ENCODE assay signal across 22 mouse cellular contexts in genomic region chr12:17231513-17231912, GRCm38 (mm10). TPM values are rescaled to one million over a fixed set of nuclear protein-coding genes. Genes with fewer than 3 reads are reported as not detected.
DNase-seq lines count a peak whose midpoint lies in the region; ATAC-seq and TF ChIP-seq lines count a peak whose summit lies in the region.
"Had no signal": no experiment of that assay in that cellular context is flagged by ENCODE, and none has a peak within 500 bp of the region (broad histone marks: within the 10 kb centered on the region; RNA-seq: fewer than 3 reads in every experiment).

No protein-coding gene starts in this region.

- H3K4me3 ChIP-seq in left cerebral cortex, adult 2 months = no peak overlapping the region
- H3K4me3 ChIP-seq in embryonic facial prominence, embryonic 15.5 days (replicated peaks) = no peak overlapping the region
- H3K4me3 ChIP-seq: embryonic facial prominence, embryonic 12.5 days; forebrain, embryonic 10.5 days; heart, adult 2 months; heart, embryonic 12.5 days; hindbrain, embryonic 10.5 days; intestine, embryonic 15.5 days had no signal

- TF ChIP-seq CTCF in left cerebral cortex, adult 2 months (IDR thresholded peaks at IDR 0.05) = no peak

- H3K9ac ChIP-seq in embryonic facial prominence, embryonic 15.5 days = no peak overlapping the region
- H3K9ac ChIP-seq: embryonic facial prominence, embryonic 12.5 days; heart, embryonic 12.5 days; hindbrain, embryonic 14.5 days; intestine, embryonic 15.5 days had no signal

- peak; percentile 47; the same call in 1 of the 2 replicates for ATAC-seq in embryonic facial prominence, embryonic 15.5 days (ENCODE audit: insufficient number of reproducible peaks, low FRiP score, low TSS enrichment, low read depth)
- ATAC-seq: activated CD4-positive, CD25-positive, alpha-beta regulatory T cell, adult 4 months; forebrain, embryonic 14.5 days; intestine, embryonic 15.5 days; Patski had no signal

- H3K9me3 ChIP-seq in embryonic facial prominence, embryonic 15.5 days (replicated peaks) = no peaks in the 10 kb centered on the region
- H3K9me3 ChIP-seq: embryonic facial prominence, embryonic 12.5 days; forebrain, embryonic 10.5 days; heart, embryonic 12.5 days; hindbrain, embryonic 10.5 days; intestine, embryonic 15.5 days had no signal

- H3K27ac ChIP-seq in left cerebral cortex, adult 2 months = peak overlapping the region; percentile 29
- no peak overlapping the region for H3K27ac ChIP-seq in embryonic facial prominence, embryonic 15.5 days (replicated peaks)
- H3K27ac ChIP-seq: embryonic facial prominence, embryonic 12.5 days; forebrain, embryonic 10.5 days; heart, adult 2 months; hindbrain, embryonic 10.5 days; hindbrain, embryonic 14.5 days; intestine, embryonic 15.5 days had no signal

- 74% methylated on average over 14 of the region's 14 CpGs for WGBS in embryonic facial prominence, embryonic 15.5 days

- no peak overlapping the region for H3K4me2 ChIP-seq in embryonic facial prominence, embryonic 15.5 days (replicated peaks)
- H3K4me2 ChIP-seq: embryonic facial prominence, embryonic 12.5 days; heart, embryonic 12.5 days; hindbrain, embryonic 14.5 days; intestine, embryonic 15.5 days had no signal

- no peaks in the 10 kb centered on the region for H3K36me3 ChIP-seq in embryonic facial prominence, embryonic 15.5 days
- H3K36me3 ChIP-seq: embryonic facial prominence, embryonic 12.5 days; forebrain, embryonic 10.5 days; heart, embryonic 12.5 days; hindbrain, embryonic 10.5 days; intestine, embryonic 15.5 days had no signal

- intact Hi-C loops in gastrocnemius, postnatal 36 days (cut with DNase I) = no loop called here
- intact Hi-C loops in left cerebral cortex, adult 2 months (cut with DNase I) = loop anchor here (2.0 kb wide), 1 partner anchor 57 kb away; no protein-coding TSS in a partner anchor
- intact Hi-C loops in left cerebral cortex, postnatal 36 days (cut with DNase I) = no loop called here

- DNase-seq in gastrocnemius, adult 18-20 months (ENCODE audit: low spot score) = peak; percentile 58
- no peak for DNase-seq in gastrocnemius, postnatal 36 days
- no peak for DNase-seq in left cerebral cortex, adult 2 months (ENCODE audit: extremely low spot score in 1 of 2, low spot score in 2 of 2)
- no peak for DNase-seq in left cerebral cortex, postnatal 36 days (ENCODE audit: low spot score in 2 of 2)
- DNase-seq in skeletal muscle tissue, adult 2 months (ENCODE audit: low read depth, low spot score) = peak; percentile 72
- DNase-seq in cerebellum, adult 9-11 months = no peak
- DNase-seq: adrenal gland, postnatal 14 days; cerebellum, adult 18-20 months; cerebellum, postnatal 10 days; heart, adult 2 months had no signal

- no peaks in the 10 kb centered on the region for H3K4me1 ChIP-seq in embryonic facial prominence, embryonic 15.5 days
- H3K4me1 ChIP-seq: embryonic facial prominence, embryonic 12.5 days; heart, embryonic 12.5 days; intestine, embryonic 15.5 days had no signal

- H3K27me3 ChIP-seq in embryonic facial prominence, embryonic 15.5 days = no peaks in the 10 kb centered on the region
- H3K27me3 ChIP-seq: CH12.LX; embryonic facial prominence, embryonic 12.5 days; heart, embryonic 12.5 days; intestine, embryonic 15.5 days; Patski had no signal

RNA-seq across cellular contexts. Expression of gene Pdia6, which starts 34.8 kb away (rescaled TPM):
- 10 to 100 TPM; 33.3 to 42.8 TPM for total RNA-seq in gastrocnemius, adult 18-20 months (2021)
- total RNA-seq in gastrocnemius, postnatal 36 days (2021) = 10 to 100 TPM; 40.6 to 45.2 TPM
- 100 to 1,000 TPM; 137 to 144 TPM for total RNA-seq in left cerebral cortex, adult 2 months (2021)
- 100 to 1,000 TPM; 104 to 150 TPM for total RNA-seq in left cerebral cortex, postnatal 36 days (2021)
- 562 and 594 TPM in 2 replicates for polyA plus RNA-seq in embryonic facial prominence, embryonic 15.5 days (2015; fragmentation: Nextera tagmentation; extraction: Ambion mirVana)

RNA-seq across cellular contexts. Expression of gene Kcnf1, which starts 54.8 kb away (rescaled TPM):
- 1 to 10 TPM; 1.6 to 3.9 TPM for total RNA-seq in gastrocnemius, adult 18-20 months (2021)
- total RNA-seq in gastrocnemius, postnatal 36 days (2021) = 1 to 10 TPM; 2.2 to 2.9 TPM
- total RNA-seq in left cerebral cortex, adult 2 months (2021) = 100 to 1,000 TPM; 115 to 117 TPM
- 100 to 1,000 TPM; 102 to 115 TPM for total RNA-seq in left cerebral cortex, postnatal 36 days (2021)
- polyA plus RNA-seq in embryonic facial prominence, embryonic 15.5 days (2015; fragmentation: Nextera tagmentation; extraction: Ambion mirVana) = 0.92 and 0.94 TPM in 2 replicates
- total RNA-seq: CH12.LX; heart, adult 2 months; heart, postnatal 25 days had no signal

Comparison
In these comparisons a context has a peak if more than half of its experiments do, and no peak if none do; other contexts are left out.
1. DNase-seq: peak in gastrocnemius, adult 18-20 months (single experiment) and skeletal muscle tissue, adult 2 months (single experiment); none in gastrocnemius, postnatal 36 days (0 of 2), left cerebral cortex, adult 2 months (0 of 2), left cerebral cortex, postnatal 36 days (0 of 2) and cerebellum, adult 9-11 months (single experiment).
2. RNA of gene Kcnf1, which starts 54.8 kb away (total RNA-seq): 115 to 117 TPM in left cerebral cortex, adult 2 months and 102 to 115 TPM in left cerebral cortex, postnatal 36 days; 1.6 to 3.9 TPM in gastrocnemius, adult 18-20 months and 2.2 to 2.9 TPM in gastrocnemius, postnatal 36 days; every median in the first group is over 10 times any median in the second.